Mouse (Mus musculus) cerebellum, adult 2 months (tissue): Measurements from ENCODE around the gene Ahnak.

Experiments used
- CTCF ChIP-seq: fragments of 200-500 bp; IDR thresholded peaks from 2 replicates; pipeline ENCODE4 v1.5.1; 2011; ENCODE audit warnings: low read depth, mild to moderate bottlenecking, control low read depth, low read length, moderate library complexity, borderline replicate concordance; ENCODE audit not compliant: insufficient read depth
- POLR2A ChIP-seq: fragments of 200-500 bp; IDR thresholded peaks from 2 replicates; pipeline ENCODE4 v1.6.1; 2011; ENCODE audit warnings: low read length, control low read depth, borderline replicate concordance; ENCODE audit not compliant: insufficient read depth

DNA sequence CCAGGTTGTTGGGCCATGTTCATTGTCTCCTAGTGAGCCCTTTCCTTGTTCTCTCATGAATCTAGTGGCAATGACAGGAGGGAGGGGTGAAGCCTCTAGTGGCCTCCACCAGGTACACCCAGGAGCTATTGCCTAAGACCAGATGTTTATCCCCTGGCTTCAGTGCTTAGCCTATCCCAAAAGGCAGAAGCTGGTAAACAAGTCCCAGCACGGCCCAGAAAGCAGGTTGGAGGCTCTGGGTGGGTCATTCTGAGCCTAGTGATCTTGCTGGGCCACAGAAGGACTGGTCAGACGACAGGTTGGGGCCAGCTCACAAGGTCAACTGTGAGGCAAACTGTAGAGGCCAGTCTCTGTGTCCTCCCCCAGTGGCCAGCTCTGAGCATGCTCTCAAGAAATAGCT lies 101.6 kb downstream of the Ahnak start:
- TF ChIP-seq CTCF, result no peak
- TF ChIP-seq POLR2A, result no peak
